Mouse (Mus musculus): ENCODE results near the gene Cfi.

- TF ChIP-seq POLR2A (IDR thresholded peaks at IDR 0.05; ENCODE audit: low read depth, low read length) (no peak), CTCF (IDR thresholded peaks at IDR 0.05; ENCODE audit: borderline replicate concordance, insufficient read depth, low read length) (no peak)
Observed at GRCm38 (mm10) chr3:129862592-129862991, 26.9 kb downstream of the Cfi start.
